Mouse (Mus musculus): Measurements from ENCODE around the gene Fbxw24. TPM values are rescaled to one million over a fixed set of nuclear protein-coding genes. Genes with fewer than 3 reads are reported as not detected.
"Not testable (repeated sequence)": the region's sequence is repeated elsewhere in the genome, so short reads cannot be mapped to it uniquely, and the experiment has no call there.

Fbxw24 gene
- total RNA-seq (2022) = not detected

DNA sequence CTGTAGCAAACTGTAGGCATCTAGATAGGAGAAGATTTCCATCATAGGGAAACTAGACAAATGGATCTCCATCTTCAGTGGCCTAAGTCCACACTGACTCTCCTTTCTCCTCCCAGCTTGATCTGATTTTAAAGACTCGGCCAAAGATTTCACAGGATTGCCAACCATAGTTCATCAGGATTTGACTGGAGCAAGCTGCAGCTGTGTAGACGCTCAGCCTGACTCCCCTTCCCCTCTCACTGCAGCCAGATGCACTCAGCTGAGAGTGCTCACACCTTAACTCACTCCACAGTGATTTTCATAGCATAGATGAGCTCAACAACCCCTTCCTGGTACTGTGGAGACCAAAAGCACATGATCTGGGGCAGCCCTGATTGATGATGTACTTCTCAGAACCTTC is at the start of gene Fbxw24:
TSS of gene Fbxw24 (minus strand) at position 101 of the 400 bp plus-strand sequence.
- not testable (repeated sequence) for DNase-seq

DNA sequence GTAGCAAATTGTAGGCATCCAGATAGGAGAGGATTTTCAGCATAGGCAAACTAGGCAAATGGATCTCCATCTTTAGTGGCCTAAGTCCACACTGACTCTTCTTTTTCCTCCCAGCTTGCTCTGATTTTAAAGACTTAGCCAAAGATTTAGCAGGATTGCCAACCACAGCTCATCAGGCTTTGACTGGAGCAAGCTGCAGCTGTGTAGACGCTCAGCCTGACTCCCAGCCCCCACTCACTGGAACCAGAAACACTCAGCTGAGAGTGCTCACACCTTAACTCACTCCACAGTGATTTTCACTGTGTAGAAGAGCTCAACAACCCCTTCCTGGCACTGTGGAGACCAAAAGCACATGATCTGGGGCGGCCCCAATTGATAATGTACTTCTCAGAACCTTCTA is 38.7 kb upstream of the Fbxw24 start, which contains the start of gene Fbxw25:
TSS of gene Fbxw25 (minus strand) at position 101 of the 400 bp plus-strand sequence.
- DNase-seq = not testable (repeated sequence)

DNA sequence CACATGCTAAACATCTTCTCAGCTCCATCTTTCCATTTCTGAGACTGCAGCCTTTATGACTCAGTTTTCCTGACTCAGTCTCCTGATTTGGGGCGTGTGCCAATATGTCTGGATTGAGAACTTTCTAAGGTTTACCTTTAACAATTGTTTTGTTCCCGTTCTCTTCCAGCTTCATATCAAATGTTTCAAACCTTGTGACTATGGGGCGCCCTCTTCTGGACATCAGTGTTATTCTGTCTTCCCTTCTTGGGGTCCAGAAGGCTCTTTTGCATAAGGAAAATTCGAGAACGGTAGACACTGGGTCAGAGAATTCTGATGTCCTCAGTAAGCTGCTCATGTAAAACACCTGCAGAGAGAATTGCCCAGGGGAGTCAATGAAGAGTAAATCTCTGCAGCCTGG is 19.0 kb downstream of the Fbxw24 start:
- DNase-seq = peak; percentile 18

DNA sequence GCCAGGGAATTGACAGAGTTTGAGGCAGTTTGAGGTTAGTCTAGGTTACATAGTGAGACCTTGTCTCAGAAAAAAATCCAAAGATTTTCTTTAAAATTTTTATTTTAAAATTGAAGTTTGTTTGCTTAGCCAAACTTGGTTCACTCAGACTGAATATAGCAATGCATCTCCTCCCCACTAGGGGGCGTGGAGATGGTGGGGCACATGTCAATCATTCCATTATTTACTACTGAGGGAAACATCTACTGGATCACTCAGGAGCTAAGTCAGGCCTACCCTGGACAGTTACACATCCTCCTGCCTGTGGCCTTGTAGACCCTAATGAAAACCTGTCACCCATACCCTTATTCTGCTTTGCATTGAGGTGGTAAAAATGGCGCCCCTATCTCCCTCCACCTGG is 23.7 kb downstream of the Fbxw24 start:
- DNase-seq = not testable (repeated sequence)

DNA sequence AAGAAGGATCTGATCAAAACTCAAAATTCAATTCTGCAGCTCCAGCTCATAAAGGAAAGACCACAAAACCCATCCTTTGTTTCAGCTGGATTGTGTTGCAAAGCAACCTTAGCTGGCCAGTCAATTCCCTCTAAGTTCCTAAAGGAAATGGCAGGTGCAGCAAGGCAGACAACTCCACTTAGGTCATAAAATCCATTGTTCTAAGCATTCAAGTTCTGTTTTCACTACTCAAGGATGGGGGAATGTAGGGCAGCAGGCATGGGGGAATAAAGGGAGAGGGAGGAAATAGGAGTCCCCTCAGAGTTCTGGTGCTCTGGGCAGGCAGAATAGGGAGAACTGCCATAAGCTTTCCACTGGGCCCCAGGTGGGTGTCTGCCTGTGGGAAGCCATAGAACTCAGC is 28.6 kb downstream of the Fbxw24 start:
- no peak for DNase-seq

DNA sequence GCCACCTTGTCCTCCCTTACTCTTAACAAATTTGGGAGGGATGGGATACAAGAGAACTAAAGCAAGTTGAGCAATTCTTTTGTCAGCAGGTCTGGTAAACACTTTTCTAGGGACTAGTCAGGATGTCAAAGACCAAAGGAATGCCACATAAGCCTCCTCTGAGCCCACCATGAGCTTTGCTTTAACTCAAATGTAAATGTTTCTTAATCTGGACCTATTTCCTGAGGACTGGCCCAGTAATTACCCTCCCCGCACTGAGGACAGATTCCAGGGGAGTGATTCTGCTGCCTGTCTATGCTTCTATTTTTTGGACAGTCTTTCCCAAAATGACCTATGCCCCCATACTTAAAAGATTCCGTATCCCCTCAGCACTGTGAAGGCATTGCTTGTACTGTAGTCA is 31.0 kb downstream of the Fbxw24 start:
- no peak for DNase-seq

DNA sequence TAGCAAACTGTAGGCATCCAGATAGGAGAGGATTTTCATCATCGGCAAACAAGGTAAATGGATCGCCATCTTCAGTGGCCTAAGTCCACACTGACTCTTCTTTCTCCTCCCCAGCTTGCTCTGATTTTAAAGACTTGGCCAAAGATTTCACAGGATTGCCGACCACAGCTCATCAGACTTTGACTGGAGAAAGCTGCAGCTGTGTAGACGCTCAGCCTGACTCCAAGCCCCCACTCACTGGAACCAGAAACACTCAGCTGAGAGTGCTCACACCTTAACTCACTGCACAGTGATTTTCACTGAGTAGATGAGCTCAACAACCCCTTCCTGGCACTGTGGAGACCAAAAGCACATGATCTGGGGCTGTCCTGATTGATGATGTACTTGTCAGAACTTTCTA is 57.7 kb downstream of the Fbxw24 start, which contains the start of gene Fbxw15:
TSS of gene Fbxw15 (minus strand) at position 101 of the 400 bp plus-strand sequence.
- not testable (repeated sequence) for DNase-seq

DNA sequence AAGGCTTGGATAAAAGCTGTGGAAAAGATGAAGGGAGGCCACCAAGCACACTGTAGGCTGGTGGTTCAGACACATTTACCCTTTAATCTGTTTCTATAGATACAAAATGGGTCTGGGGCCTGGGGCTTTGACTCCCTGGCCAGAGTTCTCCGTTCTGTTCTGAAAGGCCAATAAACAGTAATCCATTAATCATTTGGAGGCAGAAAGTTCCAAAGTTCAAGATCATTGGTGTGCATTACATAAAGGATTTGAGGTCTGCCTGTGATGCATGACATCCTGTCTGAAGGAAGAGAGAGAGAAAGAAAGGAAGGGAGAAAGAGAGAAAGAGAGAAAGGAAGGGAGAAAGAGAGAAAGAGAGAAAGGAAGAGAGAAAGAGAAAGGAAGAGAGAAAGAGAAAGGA is 60.3 kb downstream of the Fbxw24 start:
- no peak for DNase-seq

DNA sequence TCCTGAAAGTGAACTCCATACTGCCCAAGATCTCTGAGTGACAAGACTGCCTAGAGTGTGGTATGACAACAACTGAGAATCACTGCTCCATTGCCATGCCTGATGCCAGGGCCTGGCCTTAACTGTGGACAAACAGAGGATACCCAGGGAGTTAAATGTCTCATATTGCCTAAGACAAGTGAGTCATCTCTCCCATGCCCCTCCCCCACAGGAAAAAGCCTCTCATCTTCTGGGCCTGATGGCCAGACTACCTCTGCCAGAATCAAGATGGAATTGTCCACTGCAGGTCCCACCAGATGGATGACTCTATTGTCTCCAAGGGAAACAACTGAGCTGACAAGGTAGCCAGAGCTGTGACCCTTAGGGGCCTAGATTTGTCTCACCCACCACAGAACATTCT is 63.8 kb downstream of the Fbxw24 start:
- DNase-seq = peak; percentile 11

DNA sequence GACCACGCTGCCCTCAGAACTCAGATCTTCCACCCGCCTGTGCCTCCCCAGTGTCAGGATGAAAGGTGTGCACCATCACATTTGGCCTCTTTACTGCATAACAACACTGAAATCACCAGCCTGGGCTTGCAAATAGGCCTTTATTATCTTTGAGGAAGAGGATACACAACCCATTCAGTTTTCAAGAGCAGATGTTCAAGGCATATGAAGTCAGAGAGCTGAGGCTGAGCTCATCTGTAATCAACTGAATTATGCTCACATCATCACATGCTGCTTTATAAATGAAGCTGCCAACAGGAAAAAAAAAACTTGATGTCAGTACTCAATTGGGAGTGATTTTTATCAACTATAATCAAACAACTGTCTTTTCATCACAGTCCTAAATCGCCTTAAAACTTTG is 73.4 kb downstream of the Fbxw24 start:
- no peak for DNase-seq

Other genes with a start within 250 kb of the Fbxw24 start
- gene Fbxw22, start 221.8 kb downstream of the Fbxw24 start, total RNA-seq (2022) = not detected
- gene Fbxw16, start 176.9 kb downstream of the Fbxw24 start, total RNA-seq (2022) = not detected
- gene Fbxw19, start 130.2 kb downstream of the Fbxw24 start, total RNA-seq (2022) = not detected
- not detected for gene Fbxw15, start 57.8 kb downstream of the Fbxw24 start, total RNA-seq (2022)
- gene Fbxw25, start 38.6 kb upstream of the Fbxw24 start, total RNA-seq (2022) = not detected
- not detected for gene Fbxw18, start 76.6 kb upstream of the Fbxw24 start, total RNA-seq (2022)
- gene Fbxw26, start 120.0 kb upstream of the Fbxw24 start, total RNA-seq (2022) = not detected
- not detected for gene Fbxw27, start 164.6 kb upstream of the Fbxw24 start, total RNA-seq (2022)
- 10 to 100 TPM; 14.6 to 31.7 (median 27.6) TPM for gene Spink8, start 186.2 kb upstream of the Fbxw24 start, total RNA-seq (2022)
- gene Nme6, start 206.7 kb upstream of the Fbxw24 start, total RNA-seq (2022) = 10 to 100 TPM; 14.9 to 25.2 (median 22.7) TPM
- gene Camp, start 223.6 kb upstream of the Fbxw24 start, total RNA-seq (2022) = not detected
- gene Cdc25a, start 249.5 kb upstream of the Fbxw24 start, total RNA-seq (2022) = 10 to 100 TPM; 10.5 to 14.5 (median 10.8) TPM